Mouse (Mus musculus) G1E (cell line): ENCODE measurements at regions not wholly inside any gene's neighbourhood (a gene's known extent, or its start where the extent isn't known, plus 50 kb on each side); places are given as distances from the start of the nearest gene placed in this dataset.

Source experiments
- ATAC-seq: 2 replicates; pipeline ENCODE4 v1.8.0; 2016; ENCODE audit warnings: mild to moderate bottlenecking; ENCODE audit not compliant: insufficient number of reproducible peaks, poor library complexity, low FRiP score, severe bottlenecking; ENCODE audit errors: extremely low read depth
- DNase-seq: peaks from one replicate; pipeline ENCODE4 v3.0.0; 2012; ENCODE audit warnings: low spot score
- H3K27me3 ChIP-seq: 2 replicates; pipeline ENCODE4 v1.6.1; 2012; ENCODE audit warnings: mild to moderate bottlenecking, low read length, inconsistent platforms; ENCODE audit not compliant: insufficient read depth
- H3K36me3 ChIP-seq: replicated peaks from 2 replicates; pipeline ENCODE3; 2012; ENCODE audit warnings: mild to moderate bottlenecking, inconsistent platforms
- H3K4me1 ChIP-seq: 2 replicates; pipeline ENCODE4 v1.6.1; 2012; ENCODE audit warnings: low read depth, low read length, inconsistent platforms, mixed read lengths; ENCODE audit not compliant: insufficient read depth
- H3K4me3 ChIP-seq: 2 replicates; pipeline ENCODE4 v1.5.1; 2012; ENCODE audit warnings: low read depth, mild to moderate bottlenecking, inconsistent platforms, low read length, moderate library complexity, mixed read lengths
- H3K9me3 ChIP-seq: replicated peaks from 2 replicates; pipeline ENCODE4 v1.6.1; 2012; ENCODE audit warnings: inconsistent platforms
- CTCF ChIP-seq: IDR thresholded peaks from 2 replicates; pipeline ENCODE4 v1.5.1; 2012; ENCODE audit warnings: low read depth, low read length, inconsistent platforms, mixed read lengths
- GATA1 ChIP-seq: IDR thresholded peaks from 2 replicates; pipeline ENCODE4 v1.6.1; 2012; ENCODE audit warnings: borderline replicate concordance, low read length, inconsistent platforms, mixed read lengths
- GATA2 ChIP-seq: IDR thresholded peaks from 2 replicates; pipeline ENCODE4 v1.6.1; 2012; ENCODE audit warnings: low read depth, low read length, inconsistent platforms, borderline replicate concordance
- POLR2AphosphoS5 ChIP-seq: IDR thresholded peaks from 2 replicates; pipeline ENCODE4 v1.6.1; 2012; ENCODE audit warnings: low read depth, low read length, inconsistent platforms; ENCODE audit not compliant: insufficient replicate concordance
- TAL1 ChIP-seq: conservative IDR thresholded peaks from 2 replicates; pipeline ENCODE4 v1.6.1; 2012; ENCODE audit warnings: low read depth, low read length, inconsistent platforms, mixed read lengths

GRCm38 (mm10) chr1:23532659-23533058, 135.1 kb upstream of the Ogfrl1 start:
- no peak for DNase-seq
- Histone ChIP-seq H3K9me3 (no peaks in the 10 kb centered on the region; the same call in 1 of the 2 replicates), H3K4me1 (no peaks in the 10 kb centered on the region), H3K36me3 (no peaks in the 10 kb centered on the region), H3K27me3 (no peaks in the 10 kb centered on the region), H3K4me3 (no peak overlapping the region)
- no peak for ATAC-seq
- TF ChIP-seq POLR2AphosphoS5 (no peak), CTCF (no peak), GATA1 (no peak), TAL1 (no peak)

GRCm38 (mm10) chr1:23536621-23537020, 139.0 kb upstream of the Ogfrl1 start:
- DNase-seq: no peak
- Histone ChIP-seq H3K4me1 (no peaks in the 10 kb centered on the region; the same call in 1 of the 2 replicates), H3K27me3 (no peaks in the 10 kb centered on the region), H3K4me3 (no peak overlapping the region), H3K9me3 (no peaks in the 10 kb centered on the region; the same call in 1 of the 2 replicates), H3K36me3 (no peaks in the 10 kb centered on the region)
- no peak for ATAC-seq
- no peak for TF ChIP-seq CTCF
- no peak for TF ChIP-seq POLR2AphosphoS5
- no peak for TF ChIP-seq TAL1
- no peak for TF ChIP-seq GATA1
- TF ChIP-seq GATA2: no peak

DNA sequence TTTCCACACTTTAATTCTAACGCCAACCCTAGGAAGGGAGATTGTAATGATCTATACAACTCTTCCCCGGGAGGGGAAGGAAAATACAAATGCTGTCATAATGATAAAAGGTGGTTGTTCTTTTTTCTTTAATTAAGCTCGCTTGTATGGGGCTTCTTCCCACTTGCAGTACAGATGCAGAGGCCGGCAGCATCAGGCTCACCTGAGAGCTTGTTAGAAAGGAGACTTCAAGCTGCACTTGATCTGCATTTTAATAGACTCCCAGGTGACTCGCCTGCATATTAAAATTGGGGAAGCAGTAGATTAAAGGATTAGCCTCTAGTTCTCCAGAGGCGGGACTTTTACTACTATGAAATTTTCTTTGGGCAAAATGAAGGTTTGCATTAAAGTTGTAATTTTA, 140.8 kb upstream of the Ogfrl1 start:
- ATAC-seq (no peak), DNase-seq (no peak)
- TF ChIP-seq GATA2 (no peak), TAL1 (no peak), POLR2AphosphoS5 (no peak), CTCF (no peak), GATA1 (no peak)
- no peaks in the 10 kb centered on the region for H3K36me3 ChIP-seq
- H3K4me3 ChIP-seq: no peak overlapping the region
- H3K9me3 ChIP-seq: no peaks in the 10 kb centered on the region; the same call in 1 of the 2 replicates
- H3K27me3 ChIP-seq: no peaks in the 10 kb centered on the region
- H3K4me1 ChIP-seq: no peaks in the 10 kb centered on the region; the same call in 1 of the 2 replicates

GRCm38 (mm10) chr1:23540594-23540993, 143.0 kb upstream of the Ogfrl1 start:
- TF ChIP-seq GATA2: no peak
- no peak for TF ChIP-seq POLR2AphosphoS5
- TF ChIP-seq TAL1: no peak
- TF ChIP-seq CTCF: no peak
- TF ChIP-seq GATA1: no peak
- ATAC-seq (no peak), DNase-seq (no peak)

DNA sequence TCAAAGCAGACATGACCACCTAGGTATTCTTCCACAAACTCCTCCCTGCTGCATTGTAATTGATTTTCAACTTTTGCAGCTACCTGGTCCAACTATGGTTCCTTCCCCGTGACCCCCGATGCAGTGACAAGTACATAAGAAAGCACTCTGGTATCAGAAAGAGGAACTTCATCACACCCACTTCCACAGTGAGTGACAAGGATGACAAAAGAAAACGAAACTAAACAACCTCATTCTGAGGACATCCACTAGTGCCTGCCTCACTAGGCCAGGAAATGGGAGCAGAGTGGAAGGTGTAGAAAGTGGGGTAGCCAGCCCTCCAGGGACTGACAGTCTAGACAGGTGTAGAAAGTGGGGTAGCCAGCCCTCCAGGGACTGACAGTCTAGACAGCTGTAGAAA, 158.2 kb upstream of the Ogfrl1 start:
- H3K9me3 ChIP-seq: no peaks in the 10 kb centered on the region
- H3K4me3 ChIP-seq: no peak overlapping the region
- DNase-seq: no peak
- no peak for TF ChIP-seq GATA1
- no peak for TF ChIP-seq CTCF
- TF ChIP-seq TAL1: no peak
- TF ChIP-seq GATA2: no peak
- TF ChIP-seq POLR2AphosphoS5: no peak
- H3K27me3 ChIP-seq: no peaks in the 10 kb centered on the region
- no peak for ATAC-seq
- H3K36me3 ChIP-seq: no peaks in the 10 kb centered on the region
- peaks cover 2% of the 10 kb centered on the region; the same call in 1 of the 2 replicates for H3K4me1 ChIP-seq

More at GRCm38 (mm10) chr1:23540594-23540993, 143.0 kb upstream of the Ogfrl1 start:
- H3K36me3 ChIP-seq: no peaks in the 10 kb centered on the region
- no peaks in the 10 kb centered on the region for H3K9me3 ChIP-seq
- H3K4me3 ChIP-seq: no peak overlapping the region
- H3K4me1 ChIP-seq: no peaks in the 10 kb centered on the region; the same call in 1 of the 2 replicates
- no peaks in the 10 kb centered on the region for H3K27me3 ChIP-seq

DNA sequence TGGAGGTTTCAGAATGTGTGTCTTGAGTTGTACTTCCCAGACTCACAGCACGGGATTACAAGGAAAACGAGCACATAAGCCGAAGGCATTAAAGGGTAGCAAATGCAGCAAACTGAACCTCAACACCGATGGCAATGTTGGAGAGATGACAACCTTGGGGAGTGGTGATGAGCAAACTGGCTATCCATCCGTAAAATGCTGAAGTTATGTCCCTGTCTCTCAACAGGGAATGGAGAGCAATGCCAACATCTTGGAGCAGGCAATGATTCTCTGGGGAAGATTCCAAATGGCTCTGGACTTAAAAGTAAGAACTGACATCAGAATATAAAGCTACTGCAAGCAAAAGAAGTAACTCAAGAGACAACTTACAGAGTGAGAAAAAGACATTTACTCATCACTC, 170.5 kb upstream of the Ogfrl1 start:
- no peak for TF ChIP-seq GATA2
- TF ChIP-seq GATA1: no peak
- H3K4me1 ChIP-seq: no peaks in the 10 kb centered on the region
- no peaks in the 10 kb centered on the region for H3K36me3 ChIP-seq
- H3K27me3 ChIP-seq: no peaks in the 10 kb centered on the region
- DNase-seq (no peak), ATAC-seq (no peak)
- H3K9me3 ChIP-seq: no peaks in the 10 kb centered on the region
- no peak overlapping the region for H3K4me3 ChIP-seq

GRCm38 (mm10) chr1:23574461-23574860, 176.9 kb upstream of the Ogfrl1 start:
- no peak for DNase-seq
- Histone ChIP-seq H3K4me1 (no peaks in the 10 kb centered on the region), H3K27me3 (no peaks in the 10 kb centered on the region), H3K36me3 (no peaks in the 10 kb centered on the region), H3K9me3 (no peaks in the 10 kb centered on the region), H3K4me3 (no peak overlapping the region)
- TF ChIP-seq CTCF: no peak
- TF ChIP-seq GATA2: no peak
- no peak for TF ChIP-seq GATA1
- TF ChIP-seq TAL1: no peak
- TF ChIP-seq POLR2AphosphoS5: no peak
- ATAC-seq: no peak
